Mouse (Mus musculus) liver, embryonic 11.5 days (tissue): Measurements from ENCODE around the gene Nrl. TPM values are rescaled to one million over a fixed set of nuclear protein-coding genes. Genes with fewer than 3 reads are reported as not detected.
A peak's percentile ranks its signal among the peaks of the same experiment; 100 is the strongest.

Experiments
- ATAC-seq: fragments of 200-750 bp; cut with Nextera tagmentation; replicated peaks from 2 replicates; pipeline ENCODE4 v1.8.0; 2017; ENCODE audit warnings: moderate number of reproducible peaks, mild to moderate bottlenecking, moderate TSS enrichment, moderate library complexity; ENCODE audit not compliant: low FRiP score
- DNase-seq: peaks from one replicate; pipeline ENCODE4 v3.0.0-alpha.2; 2017; ENCODE audit warnings: low spot score
- H3K27ac ChIP-seq: fragments of 300-500 bp; sonication (generic); 2 replicates; pipeline ENCODE4 v1.5.1; 2014; ENCODE audit warnings: mild to moderate bottlenecking, low read depth, low read length, control low read depth
- H3K27me3 ChIP-seq: fragments of 300-500 bp; sonication (generic); replicated peaks from 2 replicates; pipeline ENCODE4 v1.6.1; 2014; ENCODE audit warnings: low read length, mixed read lengths; ENCODE audit not compliant: control insufficient read depth, insufficient read depth
- H3K36me3 ChIP-seq: fragments of 300-500 bp; sonication (generic); 2 replicates; pipeline ENCODE4 v1.6.1; 2014; ENCODE audit warnings: mild to moderate bottlenecking, low read length, moderate library complexity, mixed read lengths; ENCODE audit not compliant: control insufficient read depth, insufficient read depth
- H3K4me1 ChIP-seq: fragments of 300-500 bp; sonication (generic); replicated peaks from 2 replicates; pipeline ENCODE4 v1.6.1; 2014; ENCODE audit warnings: low read length, mixed read lengths; ENCODE audit not compliant: control insufficient read depth, insufficient read depth
- H3K4me2 ChIP-seq: fragments of 300-500 bp; sonication (generic); 2 replicates; pipeline ENCODE4 v1.6.1; 2014; ENCODE audit warnings: mild to moderate bottlenecking, control low read depth, moderate library complexity
- H3K4me3 ChIP-seq: fragments of 300-500 bp; sonication (generic); 2 replicates; pipeline ENCODE4 v1.5.1; 2014; ENCODE audit warnings: low read depth, low read length, control low read depth
- H3K9ac ChIP-seq: fragments of 300-500 bp; sonication (generic); 2 replicates; pipeline ENCODE4 v1.6.1; 2014; ENCODE audit warnings: low read depth, low read length, control low read depth
- H3K9me3 ChIP-seq: fragments of 300-500 bp; sonication (generic); 2 replicates; pipeline ENCODE4 v1.6.1; 2016; ENCODE audit warnings: low read length, inconsistent platforms, mixed read lengths; ENCODE audit not compliant: control insufficient read depth
- WGBS: fragments of 180-500 bp; shearing (Covaris S2); extraction: QIAGEN DNeasy Blood & Tissue Kit; methylation state at CpG from one replicate; pipeline ENCODE4 v1.1.7; 2014; 5-methylcytosine and 5-hydroxymethylcytosine counted together
- polyA plus RNA-seq: library from polyadenylated mRNA; unstranded; fragments of >200 nt; fragmentation: Nextera tagmentation; extraction: Ambion mirVana; gene quantifications from 2 replicates; pipeline ENCODE4 v1.2.1, GENCODE M21; 2014

The Nrl gene
- polyA plus RNA-seq, 1 experiment from 2014 or later = not detected

- no peak overlapping the region for H3K27ac ChIP-seq
- H3K4me3 ChIP-seq = no peak overlapping the region
- 76% methylated on average over 8 of the region's 8 CpGs for WGBS
- H3K9me3 ChIP-seq = no peaks in the 10 kb centered on the region
- ATAC-seq (no peak), DNase-seq (no peak)
- H3K9ac ChIP-seq = no peak overlapping the region
- no peak overlapping the region for H3K4me2 ChIP-seq
- peaks cover 6% of the 10 kb centered on the region; the same call in 1 of the 2 replicates for H3K36me3 ChIP-seq
- no peaks in the 10 kb centered on the region for H3K27me3 ChIP-seq
- H3K4me1 ChIP-seq = peaks cover 7% of the 10 kb centered on the region
Measured at GRCm38 (mm10) chr14:55486836-55487235, 37.9 kb downstream of the Nrl start.

- Histone ChIP-seq H3K4me3 (no peak overlapping the region), H3K36me3 (peaks cover 6% of the 10 kb centered on the region; the same call in 1 of the 2 replicates), H3K9ac (no peak overlapping the region), H3K4me2 (no peak overlapping the region), H3K9me3 (no peaks in the 10 kb centered on the region), H3K4me1 (peaks cover 9% of the 10 kb centered on the region), H3K27me3 (no peaks in the 10 kb centered on the region), H3K27ac (no peak overlapping the region)
- no peak for DNase-seq
- no peak for ATAC-seq
- WGBS = 73% methylated on average over 5 of the region's 5 CpGs
Measured at GRCm38 (mm10) chr14:55484430-55485085, 40.2 kb downstream of the Nrl start.

DNA sequence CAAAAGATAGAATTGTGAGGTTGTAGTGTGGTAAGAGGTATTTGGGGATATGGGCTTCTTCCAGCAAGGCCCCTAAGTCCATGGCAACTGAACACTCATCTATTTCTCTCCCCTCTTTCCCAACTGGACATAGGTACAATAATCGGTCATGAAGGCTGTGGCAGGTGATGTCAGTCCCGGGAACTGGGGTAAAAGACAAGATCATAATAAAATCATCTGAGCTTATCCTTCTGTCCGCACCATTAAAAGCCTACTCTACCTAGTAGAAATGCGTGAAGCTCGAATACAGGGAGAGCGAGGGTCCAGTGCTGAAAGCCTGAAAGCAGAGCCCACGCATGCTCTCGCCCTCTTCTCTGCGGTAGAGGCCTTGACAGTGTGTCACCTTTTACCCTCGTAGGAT, 45.2 kb downstream of the Nrl start:
- Histone ChIP-seq H3K9me3 (no peaks in the 10 kb centered on the region), H3K27me3 (no peaks in the 10 kb centered on the region), H3K27ac (no peak overlapping the region), H3K4me1 (peaks cover 26% of the 10 kb centered on the region), H3K9ac (no peak overlapping the region), H3K4me3 (peak overlapping the region; percentile 65; the same call in 1 of the 2 replicates), H3K36me3 (no peaks in the 10 kb centered on the region; the same call in 1 of the 2 replicates), H3K4me2 (peak overlapping the region; percentile 69)
- 90% methylated on average over 10 of the region's 10 CpGs for WGBS
- no peak for ATAC-seq
- DNase-seq = no peak

- peak within 1 kb of the TSS; percentile 87 for H3K27ac ChIP-seq
- H3K36me3 ChIP-seq = no peaks in the 10 kb centered on the region; the same call in 1 of the 2 replicates
- H3K4me3 ChIP-seq = peak within 1 kb of the TSS; percentile 65
- WGBS = under 1% methylated on average over 38 of the region's 38 CpGs
- H3K27me3 ChIP-seq = no peaks in the 10 kb centered on the region
- H3K4me2 ChIP-seq = peak within 1 kb of the TSS; percentile 69
- DNase-seq (peak; percentile 83), ATAC-seq (peak; percentile 94)
- H3K9me3 ChIP-seq = no peaks in the 10 kb centered on the region
- peak within 1 kb of the TSS; percentile 93 for H3K9ac ChIP-seq
- H3K4me1 ChIP-seq = peaks cover 26% of the 10 kb centered on the region
Measured at GRCm38 (mm10) chr14:55478651-55479599, 45.9 kb downstream of the Nrl start, which contains the start of gene Dhrs4. Gene Dhrs4 (plus strand): TSS chr14:55478758.

- no peak overlapping the region for H3K9ac ChIP-seq
- 42% methylated on average over 5 of the region's 5 CpGs for WGBS
- H3K4me3 ChIP-seq = no peak overlapping the region
- H3K4me2 ChIP-seq = peak overlapping the region; percentile 69
- H3K27ac ChIP-seq = peak overlapping the region; percentile 87; the same call in 1 of the 2 replicates
- peak; percentile 65 for ATAC-seq
- H3K27me3 ChIP-seq = no peaks in the 10 kb centered on the region
- no peak for DNase-seq
- H3K36me3 ChIP-seq = no peaks in the 10 kb centered on the region
- no peaks in the 10 kb centered on the region for H3K9me3 ChIP-seq
- peaks cover 26% of the 10 kb centered on the region for H3K4me1 ChIP-seq
Measured at GRCm38 (mm10) chr14:55477829-55478228, 47.0 kb downstream of the Nrl start.

DNA sequence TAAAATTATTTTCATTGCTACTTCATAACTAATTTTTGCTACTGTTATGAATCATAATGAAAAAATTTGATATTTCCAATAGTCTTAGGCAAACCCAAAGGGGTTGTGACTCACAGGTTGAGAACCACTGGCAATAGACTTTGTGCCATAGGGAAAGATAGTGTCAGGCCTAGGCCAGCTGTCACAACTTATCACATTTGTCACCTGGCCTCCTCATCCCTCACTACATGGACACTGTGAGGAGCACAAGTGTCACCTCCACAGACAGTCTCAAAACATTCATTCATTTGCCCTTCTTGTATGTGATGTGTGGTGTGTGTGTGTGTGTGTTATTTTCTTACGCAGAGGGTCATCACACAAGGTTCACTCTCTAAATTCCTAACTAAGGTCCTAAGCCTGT, 47.4 kb downstream of the Nrl start:
- peak overlapping the region; percentile 69 for H3K4me2 ChIP-seq
- peaks cover 26% of the 10 kb centered on the region for H3K4me1 ChIP-seq
- H3K9ac ChIP-seq = no peak overlapping the region
- DNase-seq = no peak
- ATAC-seq = peak; percentile 40
- H3K36me3 ChIP-seq = no peaks in the 10 kb centered on the region
- WGBS = 97% methylated on average over 1 of the region's 1 CpGs
- no peaks in the 10 kb centered on the region for H3K27me3 ChIP-seq
- no peak overlapping the region for H3K4me3 ChIP-seq
- H3K9me3 ChIP-seq = no peaks in the 10 kb centered on the region
- H3K27ac ChIP-seq = 0 out of 2 replicates have a peak overlapping the region, but pooled peaks have one; percentile 87

DNA sequence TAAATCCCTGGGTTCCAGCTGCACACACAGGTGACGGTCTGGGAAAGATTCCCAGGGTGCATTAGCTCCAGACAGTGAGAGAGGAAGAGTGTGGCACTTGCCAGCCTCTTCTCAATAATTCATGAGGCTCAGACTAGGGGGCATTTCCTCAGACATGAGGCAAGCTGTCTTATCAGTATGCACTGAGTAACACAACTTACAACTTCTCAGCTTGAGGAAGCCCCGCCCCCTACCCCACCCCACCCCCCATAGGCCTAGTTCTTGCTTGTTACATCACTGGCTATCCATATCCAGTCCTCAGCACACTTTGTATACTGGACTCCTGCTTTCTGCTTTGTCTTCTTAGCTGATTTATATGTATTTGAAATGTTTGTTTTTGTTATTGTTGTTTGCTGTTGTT, 49.1 kb downstream of the Nrl start:
- Histone ChIP-seq H3K4me1 (peaks cover 24% of the 10 kb centered on the region), H3K4me3 (no peak overlapping the region)
- ATAC-seq = peak; percentile 52; the same call in 1 of the 2 replicates

GRCm38 (mm10) chr14:55470806-55471205, 54.0 kb downstream of the Nrl start:
- Histone ChIP-seq H3K9ac (no peak overlapping the region), H3K9me3 (no peaks in the 10 kb centered on the region), H3K4me1 (peaks cover 8% of the 10 kb centered on the region), H3K27me3 (no peaks in the 10 kb centered on the region), H3K36me3 (no peaks in the 10 kb centered on the region), H3K4me3 (no peak overlapping the region), H3K4me2 (peak overlapping the region; percentile 6), H3K27ac (no peak overlapping the region)
- no peak for ATAC-seq
- DNase-seq = no peak
- WGBS = 3% methylated on average over 10 of the region's 10 CpGs

More for the DNA sequence above, 49.1 kb downstream of the Nrl start:
- H3K9ac ChIP-seq = no peak overlapping the region
- no peaks in the 10 kb centered on the region for H3K27me3 ChIP-seq
- H3K27ac ChIP-seq = no peak overlapping the region
- no peak for DNase-seq
- H3K36me3 ChIP-seq = no peaks in the 10 kb centered on the region
- H3K9me3 ChIP-seq = no peaks in the 10 kb centered on the region
- 0 out of 2 replicates have a peak overlapping the region, but pooled peaks have one; percentile 12 for H3K4me2 ChIP-seq
- 35% methylated on average over 2 of the region's 2 CpGs for WGBS
